Mouse (Mus musculus) heart, adult 2 months (tissue): ENCODE measurements around the gene Mctp2. TPM values are rescaled to one million over a fixed set of nuclear protein-coding genes. Genes with fewer than 3 reads are reported as not detected.

Experiments used
- DNase-seq, 2 experiments: peaks; one replicate each; pipeline ENCODE4 v3.0.0; 2021
- H3K27ac ChIP-seq: fragments of 200-600 bp; 2 replicates; pipeline ENCODE4 v1.8.1; 2022
- H3K27me3 ChIP-seq: fragments of 200-500 bp; 2 replicates; pipeline ENCODE4 v1.6.1; 2012; ENCODE audit warnings: mild to moderate bottlenecking, low read length, inconsistent platforms, mixed read lengths; ENCODE audit not compliant: control insufficient read depth, insufficient read depth
- H3K36me3 ChIP-seq: fragments of 200-500 bp; 2 replicates; pipeline ENCODE4 v1.6.1; 2012; ENCODE audit warnings: low read length, inconsistent platforms; ENCODE audit not compliant: control insufficient read depth, insufficient read depth
- H3K4me1 ChIP-seq: fragments of 200-500 bp; 2 replicates; pipeline ENCODE4 v1.6.1; 2011; ENCODE audit warnings: low read length; ENCODE audit not compliant: control insufficient read depth, insufficient read depth
- H3K4me3 ChIP-seq: fragments of 200-600 bp; 2 replicates; pipeline ENCODE4 v1.8.1; 2022
- H3K79me2 ChIP-seq: fragments of 200-500 bp; replicated peaks from 2 replicates; pipeline ENCODE4 v1.6.1; 2012; ENCODE audit warnings: mild to moderate bottlenecking, inconsistent platforms, low read length, moderate library complexity, mixed read lengths; ENCODE audit not compliant: control insufficient read depth, insufficient read depth
- H3K9ac ChIP-seq: fragments of 200-500 bp; 2 replicates; pipeline ENCODE4 v1.6.1; 2012; ENCODE audit warnings: low read depth, mild to moderate bottlenecking, control low read depth, inconsistent platforms, low read length, mixed read lengths
- CTCF ChIP-seq: fragments of 200-600 bp; IDR thresholded peaks from 2 replicates; pipeline ENCODE4 v1.8.1; 2022; ENCODE audit warnings: antibody characterized with exemption, mild to moderate bottlenecking, moderate library complexity
- EP300 ChIP-seq: fragments of 200-500 bp; IDR thresholded peaks from 2 replicates; pipeline ENCODE4 v1.6.1; 2011; ENCODE audit warnings: low read depth, low read length, control low read depth; ENCODE audit not compliant: insufficient read depth
- POLR2A ChIP-seq: fragments of 200-500 bp; IDR thresholded peaks from 2 replicates; pipeline ENCODE4 v1.6.1; 2011; ENCODE audit warnings: mild to moderate bottlenecking, low read depth, low read length, control low read depth; ENCODE audit not compliant: insufficient read depth
- WGBS: fragments of 180-500 bp; shearing (Covaris S2); methylation state at CpG from one replicate; pipeline ENCODE4 v1.1.7; 2018; 5-methylcytosine and 5-hydroxymethylcytosine counted together
- intact Hi-C: fragments of 180-260 bp; cut with DNase I; formaldehyde crosslinking; loops from one replicate; pipeline ENCODE4 v1.15.1; 2025
- polyA plus RNA-seq: library from polyadenylated mRNA; depleted of rRNA; stranded (reverse); fragments of >200 nt; gene quantifications from 2 replicates; pipeline ENCODE4 v1.2.3, GENCODE M21; 2012
- total RNA-seq, 2 experiments: library from RNA; stranded (reverse); gene quantifications; 2 replicates each; pipeline ENCODE4 v1.2.3; 2021

Gene Mctp2
- total and polyA plus RNA-seq, 3 experiments: 0.25 to 0.52 (median 0.41) TPM

- TF ChIP-seq CTCF (no peak), POLR2A (no peak), EP300 (no peak)
- Histone ChIP-seq H3K27ac (no peak overlapping the region), H3K4me1 (no peaks in the 10 kb centered on the region), H3K9ac (no peak overlapping the region), H3K36me3 (no peaks in the 10 kb centered on the region), H3K4me3 (no peak overlapping the region), H3K79me2 (no peaks in the 10 kb centered on the region), H3K27me3 (no peaks in the 10 kb centered on the region)
- no peak for DNase-seq
- 80% methylated on average over 3 of the region's 3 CpGs for WGBS
- intact Hi-C loops: no loop called here
Observed at GRCm38 (mm10) chr7:72096433-72096832, 210.0 kb downstream of the Mctp2 start.

GRCm38 (mm10) chr7:72089463-72090175 lies 216.8 kb downstream of the Mctp2 start:
- 78% methylated on average over 3 of the region's 3 CpGs for WGBS
- Histone ChIP-seq H3K36me3 (no peaks in the 10 kb centered on the region), H3K9ac (no peak overlapping the region), H3K79me2 (no peaks in the 10 kb centered on the region), H3K4me1 (no peaks in the 10 kb centered on the region), H3K4me3 (no peak overlapping the region), H3K27ac (no peak overlapping the region), H3K27me3 (no peaks in the 10 kb centered on the region)
- TF ChIP-seq CTCF: no peak
- TF ChIP-seq POLR2A: no peak
- TF ChIP-seq EP300: no peak
- intact Hi-C loops: no loop called here
- DNase-seq: no peak

- DNase-seq: no peak
- no peaks in the 10 kb centered on the region for H3K36me3 ChIP-seq
- no peak overlapping the region for H3K9ac ChIP-seq
- no peak overlapping the region for H3K4me3 ChIP-seq
- no peaks in the 10 kb centered on the region for H3K79me2 ChIP-seq
- H3K27me3 ChIP-seq: no peaks in the 10 kb centered on the region
- 65% methylated on average over 1 of the region's 1 CpGs for WGBS
- TF ChIP-seq EP300 (no peak), CTCF (no peak), POLR2A (no peak)
- intact Hi-C loops: no loop called here
- H3K27ac ChIP-seq: no peak overlapping the region
- no peaks in the 10 kb centered on the region for H3K4me1 ChIP-seq
Observed at GRCm38 (mm10) chr7:72080705-72081104, 225.7 kb downstream of the Mctp2 start.

GRCm38 (mm10) chr7:72078896-72079295 lies 227.5 kb downstream of the Mctp2 start:
- Histone ChIP-seq H3K27ac (no peak overlapping the region), H3K36me3 (no peaks in the 10 kb centered on the region), H3K4me1 (no peaks in the 10 kb centered on the region), H3K4me3 (no peak overlapping the region), H3K79me2 (no peaks in the 10 kb centered on the region), H3K27me3 (no peaks in the 10 kb centered on the region), H3K9ac (no peak overlapping the region)
- intact Hi-C loops: no loop called here
- TF ChIP-seq EP300: no peak
- TF ChIP-seq CTCF: no peak
- TF ChIP-seq POLR2A: no peak
- no peak for DNase-seq
- WGBS: 64% methylated on average over 5 of the region's 5 CpGs

- no peak for TF ChIP-seq POLR2A
- no peak for TF ChIP-seq EP300
- H3K4me1 ChIP-seq: no peaks in the 10 kb centered on the region
- DNase-seq: no peak
- WGBS: 85% methylated on average over 13 of the region's 13 CpGs
- H3K27me3 ChIP-seq: no peaks in the 10 kb centered on the region
- no peak overlapping the region for H3K4me3 ChIP-seq
- no peak overlapping the region for H3K9ac ChIP-seq
- H3K27ac ChIP-seq: no peak overlapping the region
- no peaks in the 10 kb centered on the region for H3K79me2 ChIP-seq
- H3K36me3 ChIP-seq: no peaks in the 10 kb centered on the region
- intact Hi-C loops: no loop called here
Observed at GRCm38 (mm10) chr7:72071418-72072184, 234.8 kb downstream of the Mctp2 start.

- H3K79me2 ChIP-seq: no peaks in the 10 kb centered on the region
- no peak overlapping the region for H3K9ac ChIP-seq
- intact Hi-C loops: no loop called here
- no peak for DNase-seq
- no peak overlapping the region for H3K27ac ChIP-seq
- no peaks in the 10 kb centered on the region for H3K27me3 ChIP-seq
- 66% methylated on average over 2 of the region's 2 CpGs for WGBS
- H3K36me3 ChIP-seq: no peaks in the 10 kb centered on the region
- no peaks in the 10 kb centered on the region for H3K4me1 ChIP-seq
- H3K4me3 ChIP-seq: no peak overlapping the region
- TF ChIP-seq POLR2A: no peak
- TF ChIP-seq EP300: no peak
- TF ChIP-seq CTCF: no peak
Observed at GRCm38 (mm10) chr7:72068454-72068853, 238.0 kb downstream of the Mctp2 start.
